Mouse (Mus musculus): ENCODE measurements around the gene Trim54. TPM values are rescaled to one million over a fixed set of nuclear protein-coding genes. Genes with fewer than 3 reads are reported as not detected.

Gene Trim54
- polyA plus RNA-seq, 1 experiment from 2014 or later: 0.65 TPM

Other genes starting within 250 kb of the Trim54 start
- 79.8 and 84.4 TPM in 2 replicates for gene Tmem214, start 248.7 kb upstream of the Trim54 start, polyA plus RNA-seq (2015; fragmentation: Nextera tagmentation; extraction: Ambion mirVana)
- 20.9 and 21.2 TPM in 2 replicates for gene Agbl5, start 228.0 kb upstream of the Trim54 start, polyA plus RNA-seq (2015; fragmentation: Nextera tagmentation; extraction: Ambion mirVana)
- 446 TPM in 2 replicates for gene Ost4, start 208.9 kb upstream of the Trim54 start, polyA plus RNA-seq (2015; fragmentation: Nextera tagmentation; extraction: Ambion mirVana)
- gene Emilin1, start 203.3 kb upstream of the Trim54 start, polyA plus RNA-seq (2015; fragmentation: Nextera tagmentation; extraction: Ambion mirVana): 212 and 225 TPM in 2 replicates
- 13.2 and 15.0 TPM in 2 replicates for gene Khk, start 195.3 kb upstream of the Trim54 start, polyA plus RNA-seq (2015; fragmentation: Nextera tagmentation; extraction: Ambion mirVana)
- 2.1 and 3.3 TPM in 2 replicates for gene Cgref1, start 171.1 kb upstream of the Trim54 start, polyA plus RNA-seq (2015; fragmentation: Nextera tagmentation; extraction: Ambion mirVana)
- 125 and 129 TPM in 2 replicates for gene Preb, start 156.4 kb upstream of the Trim54 start, polyA plus RNA-seq (2015; fragmentation: Nextera tagmentation; extraction: Ambion mirVana)
- gene Tcf23, start 148.1 kb upstream of the Trim54 start, polyA plus RNA-seq (2015; fragmentation: Nextera tagmentation; extraction: Ambion mirVana): 0.21 and 0.40 TPM in 2 replicates
- 170 and 172 TPM in 2 replicates for gene Atraid, start 68.4 kb upstream of the Trim54 start, polyA plus RNA-seq (2015; fragmentation: Nextera tagmentation; extraction: Ambion mirVana)
- gene Slc5a6, start 67.8 kb upstream of the Trim54 start, polyA plus RNA-seq (2015; fragmentation: Nextera tagmentation; extraction: Ambion mirVana): 6.1 and 8.2 TPM in 2 replicates
- 19.8 and 23.7 TPM in 2 replicates for gene Cad, start 61.9 kb upstream of the Trim54 start, polyA plus RNA-seq (2015; fragmentation: Nextera tagmentation; extraction: Ambion mirVana)
- not detected in 2 replicates for gene Dnajc5g, start 10.4 kb upstream of the Trim54 start, polyA plus RNA-seq (2015; fragmentation: Nextera tagmentation; extraction: Ambion mirVana)
- gene Slc30a3, start 8.5 kb upstream of the Trim54 start, polyA plus RNA-seq (2015; fragmentation: Nextera tagmentation; extraction: Ambion mirVana): 0.25 and 0.54 TPM in 2 replicates
- not detected in 2 replicates for gene Ucn, start 22.1 kb downstream of the Trim54 start, polyA plus RNA-seq (2015; fragmentation: Nextera tagmentation; extraction: Ambion mirVana)
- 59.0 and 61.3 TPM in 2 replicates for gene Mpv17, start 37.5 kb downstream of the Trim54 start, polyA plus RNA-seq (2015; fragmentation: Nextera tagmentation; extraction: Ambion mirVana)
- 1.5 and 1.9 TPM in 2 replicates for gene Gm29609, start 63.2 kb downstream of the Trim54 start, polyA plus RNA-seq (2015; fragmentation: Nextera tagmentation; extraction: Ambion mirVana)
- gene Gtf3c2, start 63.4 kb downstream of the Trim54 start, polyA plus RNA-seq (2015; fragmentation: Nextera tagmentation; extraction: Ambion mirVana): 72.4 and 78.2 TPM in 2 replicates
- 144 and 145 TPM in 2 replicates for gene Snx17, start 76.5 kb downstream of the Trim54 start, polyA plus RNA-seq (2015; fragmentation: Nextera tagmentation; extraction: Ambion mirVana)
- gene Eif2b4, start 76.7 kb downstream of the Trim54 start, polyA plus RNA-seq (2015; fragmentation: Nextera tagmentation; extraction: Ambion mirVana): 58.9 and 64.2 TPM in 2 replicates
- 5.8 and 6.6 TPM in 2 replicates for gene Zfp513, start 85.6 kb downstream of the Trim54 start, polyA plus RNA-seq (2015; fragmentation: Nextera tagmentation; extraction: Ambion mirVana)
- gene Ppm1g, start 104.0 kb downstream of the Trim54 start, polyA plus RNA-seq (2015; fragmentation: Nextera tagmentation; extraction: Ambion mirVana): 122 and 126 TPM in 2 replicates
- gene Nrbp1, start 124.2 kb downstream of the Trim54 start, polyA plus RNA-seq (2015; fragmentation: Nextera tagmentation; extraction: Ambion mirVana): 152 and 162 TPM in 2 replicates
- 0.57 and 0.60 TPM in 2 replicates for gene Gm9970, start 124.5 kb downstream of the Trim54 start, polyA plus RNA-seq (2015; fragmentation: Nextera tagmentation; extraction: Ambion mirVana)
- gene Krtcap3, start 135.0 kb downstream of the Trim54 start, polyA plus RNA-seq (2015; fragmentation: Nextera tagmentation; extraction: Ambion mirVana): 38.9 and 40.8 TPM in 2 replicates
- 41.6 and 44.3 TPM in 2 replicates for gene Ift172, start 174.4 kb downstream of the Trim54 start, polyA plus RNA-seq (2015; fragmentation: Nextera tagmentation; extraction: Ambion mirVana)
- gene Fndc4, start 179.4 kb downstream of the Trim54 start, polyA plus RNA-seq (2015; fragmentation: Nextera tagmentation; extraction: Ambion mirVana): 28.7 and 34.5 TPM in 2 replicates
- 0.38 and 1.0 TPM in 2 replicates for gene Gckr, start 180.7 kb downstream of the Trim54 start, polyA plus RNA-seq (2015; fragmentation: Nextera tagmentation; extraction: Ambion mirVana)

Measured in lung, embryonic 16.5 days (tissue).